Mouse (Mus musculus) heart, embryonic 15.5 days (tissue): ENCODE measurements at regions not wholly inside any gene's neighbourhood (a gene's known extent, or its start where the extent isn't known, plus 50 kb on each side); places are given as distances from the start of the nearest gene placed in this dataset.
A peak's percentile ranks its signal among the peaks of the same experiment; 100 is the strongest.

Source experiments
- ATAC-seq: fragments of 200-750 bp; cut with Nextera tagmentation; replicated peaks from 2 replicates; pipeline ENCODE4 v1.8.0; 2017; ENCODE audit warnings: low read depth, moderate TSS enrichment; ENCODE audit not compliant: insufficient number of reproducible peaks, insufficient read depth, low FRiP score
- H3K27ac ChIP-seq: fragments of 300-500 bp; sonication (generic); 2 replicates; pipeline ENCODE4 v1.5.1; 2015; ENCODE audit warnings: mild to moderate bottlenecking, inconsistent platforms
- H3K27me3 ChIP-seq: fragments of 300-500 bp; sonication (generic); 2 replicates; pipeline ENCODE4 v1.6.1; 2015; ENCODE audit warnings: inconsistent platforms
- H3K36me3 ChIP-seq: fragments of 300-500 bp; sonication (generic); 2 replicates; pipeline ENCODE4 v1.6.1; 2015; ENCODE audit warnings: mild to moderate bottlenecking, inconsistent platforms
- H3K4me1 ChIP-seq: fragments of 300-500 bp; sonication (generic); replicated peaks from 2 replicates; pipeline ENCODE4 v1.6.1; 2015; ENCODE audit warnings: inconsistent platforms
- H3K4me2 ChIP-seq: fragments of 300-500 bp; sonication (generic); 2 replicates; pipeline ENCODE4 v1.6.1; 2015; ENCODE audit warnings: inconsistent platforms, mild to moderate bottlenecking, moderate library complexity
- H3K4me3 ChIP-seq: fragments of 300-500 bp; sonication (generic); 2 replicates; pipeline ENCODE4 v1.5.1; 2015; ENCODE audit warnings: mild to moderate bottlenecking, inconsistent platforms
- H3K9ac ChIP-seq: fragments of 300-500 bp; sonication (generic); 2 replicates; pipeline ENCODE4 v1.6.1; 2015; ENCODE audit warnings: mild to moderate bottlenecking, inconsistent platforms
- H3K9me3 ChIP-seq: fragments of 300-500 bp; sonication (generic); replicated peaks from 2 replicates; pipeline ENCODE4 v1.6.1; 2016; ENCODE audit warnings: inconsistent platforms
- WGBS: fragments of 180-500 bp; shearing (Covaris S2); methylation state at CpG from one replicate; pipeline ENCODE4 v1.1.7; 2015; ENCODE audit warnings: mixed read lengths; 5-methylcytosine and 5-hydroxymethylcytosine counted together

DNA sequence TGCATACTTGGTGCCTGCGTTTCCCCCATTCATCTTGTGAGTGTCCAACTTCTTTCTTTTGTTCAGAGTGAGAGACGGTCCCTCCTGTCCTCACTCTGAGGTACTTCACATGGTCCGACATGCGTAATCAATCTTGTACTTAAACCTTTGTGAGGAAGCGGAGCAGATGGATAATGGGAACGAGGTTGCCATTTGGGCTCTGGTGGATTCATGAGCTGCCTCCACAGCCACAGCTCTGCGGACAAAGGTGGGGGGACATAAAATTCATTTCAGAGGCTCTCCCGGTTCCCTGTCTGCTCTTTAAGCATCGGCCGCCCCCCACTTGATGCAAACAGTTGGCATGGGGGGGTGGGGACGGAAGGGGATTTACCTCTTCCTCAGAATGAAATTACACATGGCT, 454.7 kb downstream of the Sox2 start:
- peaks cover 14% of the 10 kb centered on the region for H3K27me3 ChIP-seq
- H3K4me3 ChIP-seq = no peak overlapping the region
- ATAC-seq = no peak
- no peaks in the 10 kb centered on the region for H3K9me3 ChIP-seq
- no peak overlapping the region for H3K27ac ChIP-seq
- 79% methylated on average over 11 of the region's 11 CpGs for whole genome bisulfite sequencing
- H3K4me2 ChIP-seq = no peak overlapping the region
- H3K9ac ChIP-seq = no peak overlapping the region
- 0 out of 2 replicates have a peak, but pooled peaks cover 2% of the 10 kb centered on the region for H3K4me1 ChIP-seq
- H3K36me3 ChIP-seq = no peaks in the 10 kb centered on the region

- Histone ChIP-seq H3K4me2 (no peak overlapping the region), H3K27ac (no peak overlapping the region), H3K27me3 (peaks cover 14% of the 10 kb centered on the region), H3K4me3 (no peak overlapping the region), H3K36me3 (no peaks in the 10 kb centered on the region), H3K9me3 (no peaks in the 10 kb centered on the region), H3K9ac (no peak overlapping the region), H3K4me1 (0 out of 2 replicates have a peak, but pooled peaks cover 2% of the 10 kb centered on the region)
- ATAC-seq = no peak
- WGBS = 45% methylated on average over 7 of the region's 7 CpGs
These were observed 455.9 kb downstream of the Sox2 start for GRCm38 (mm10) chr3:35106097-35106496.

GRCm38 (mm10) chr3:35133477-35133876, 483.3 kb downstream of the Sox2 start:
- no peak overlapping the region for H3K27ac ChIP-seq
- no peaks in the 10 kb centered on the region for H3K4me1 ChIP-seq
- no peaks in the 10 kb centered on the region for H3K36me3 ChIP-seq
- no peaks in the 10 kb centered on the region for H3K27me3 ChIP-seq
- H3K9ac ChIP-seq = no peak overlapping the region
- H3K9me3 ChIP-seq = no peaks in the 10 kb centered on the region
- 76% methylated on average over 3 of the region's 3 CpGs for WGBS
- no peak for ATAC-seq
- H3K4me2 ChIP-seq = no peak overlapping the region
- no peak overlapping the region for H3K4me3 ChIP-seq

GRCm38 (mm10) chr3:35141500-35142220, 491.5 kb downstream of the Sox2 start:
- no peaks in the 10 kb centered on the region for H3K27me3 ChIP-seq
- H3K27ac ChIP-seq = no peak overlapping the region
- no peak for ATAC-seq

DNA sequence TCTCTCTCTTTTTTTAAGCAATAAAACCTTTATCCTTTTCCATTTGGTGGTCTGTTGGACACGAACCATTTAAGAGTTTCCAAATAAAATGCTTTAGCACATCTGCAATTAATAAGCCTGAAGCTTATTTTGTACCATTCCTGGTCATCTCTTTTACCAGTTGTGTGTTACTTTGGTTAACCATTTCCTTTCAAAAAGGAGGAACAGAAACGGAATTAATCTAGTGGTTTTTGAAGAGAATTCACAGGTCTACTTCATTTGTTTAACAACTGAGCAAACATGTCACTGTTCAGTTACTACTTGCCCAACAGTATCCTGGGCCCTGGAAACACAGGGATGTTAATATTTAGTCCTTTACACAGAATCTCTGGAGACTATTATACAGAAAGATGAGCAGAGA, 492.5 kb downstream of the Sox2 start:
- no peak overlapping the region for H3K9ac ChIP-seq
- ATAC-seq = no peak
- H3K9me3 ChIP-seq = no peaks in the 10 kb centered on the region
- WGBS = 62% methylated on average over 2 of the region's 2 CpGs
- H3K4me3 ChIP-seq = no peak overlapping the region
- no peak overlapping the region for H3K27ac ChIP-seq
- no peaks in the 10 kb centered on the region for H3K4me1 ChIP-seq
- H3K36me3 ChIP-seq = no peaks in the 10 kb centered on the region
- no peak overlapping the region for H3K4me2 ChIP-seq
- H3K27me3 ChIP-seq = no peaks in the 10 kb centered on the region

More at GRCm38 (mm10) chr3:35141500-35142220, 491.5 kb downstream of the Sox2 start:
- no peaks in the 10 kb centered on the region for H3K4me1 ChIP-seq
- H3K36me3 ChIP-seq = no peaks in the 10 kb centered on the region
- H3K9ac ChIP-seq = no peak overlapping the region
- H3K4me3 ChIP-seq = no peak overlapping the region
- no peaks in the 10 kb centered on the region for H3K9me3 ChIP-seq
- H3K4me2 ChIP-seq = no peak overlapping the region
- WGBS = 58% methylated on average over 11 of the region's 11 CpGs

DNA sequence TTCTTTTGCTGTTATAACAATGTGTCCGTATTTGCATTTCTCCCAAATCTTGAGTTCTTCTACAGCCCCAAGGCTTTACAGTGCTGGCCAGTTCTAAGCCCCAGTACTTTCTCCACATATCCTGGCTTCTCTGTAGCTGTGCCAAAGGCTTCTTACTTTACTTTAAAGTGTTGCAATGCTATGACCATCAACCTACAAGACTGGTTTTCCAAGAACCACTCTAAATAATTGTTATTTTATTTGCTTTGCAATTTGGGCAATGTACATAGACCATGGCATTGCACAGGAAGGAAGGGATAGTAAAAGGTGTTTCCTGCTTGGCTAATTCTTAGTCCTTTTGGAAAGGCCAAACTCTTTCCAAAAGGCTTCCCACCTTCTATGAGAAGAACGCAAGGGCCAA, 495.4 kb downstream of the Sox2 start:
- H3K27ac ChIP-seq = no peak overlapping the region
- WGBS = 94% methylated on average over 2 of the region's 2 CpGs
- 0 out of 2 replicates have a peak, but pooled peaks cover 5% of the 10 kb centered on the region for H3K4me1 ChIP-seq
- no peak for ATAC-seq
- H3K4me2 ChIP-seq = no peak overlapping the region
- H3K27me3 ChIP-seq = no peaks in the 10 kb centered on the region
- H3K9ac ChIP-seq = no peak overlapping the region
- H3K36me3 ChIP-seq = no peaks in the 10 kb centered on the region
- no peaks in the 10 kb centered on the region for H3K9me3 ChIP-seq
- H3K4me3 ChIP-seq = no peak overlapping the region

DNA sequence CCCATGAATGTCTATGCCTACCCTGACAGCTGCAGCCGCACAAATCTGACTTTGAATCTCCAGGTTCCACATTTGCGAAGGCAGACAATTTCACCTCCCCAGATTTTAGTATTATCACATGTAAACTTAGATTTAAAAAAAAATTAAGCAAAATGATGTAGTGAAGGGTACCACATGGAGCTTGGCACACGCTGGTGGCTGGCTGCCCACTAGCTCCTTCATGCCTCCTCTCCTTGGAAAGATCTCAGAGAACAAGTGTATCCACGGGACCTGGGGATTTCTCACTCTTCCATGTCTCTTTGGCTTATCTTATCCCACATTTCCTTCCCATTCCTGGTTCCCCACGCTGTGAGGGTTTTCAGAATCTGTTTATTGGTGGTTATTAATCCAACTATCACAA, 496.5 kb downstream of the Sox2 start:
- ATAC-seq = no peak
- H3K9me3 ChIP-seq = no peaks in the 10 kb centered on the region
- H3K4me2 ChIP-seq = no peak overlapping the region
- no peaks in the 10 kb centered on the region for H3K27me3 ChIP-seq
- no peak overlapping the region for H3K4me3 ChIP-seq
- no peaks in the 10 kb centered on the region for H3K36me3 ChIP-seq
- 82% methylated on average over 5 of the region's 5 CpGs for WGBS
- H3K27ac ChIP-seq = no peak overlapping the region
- 0 out of 2 replicates have a peak, but pooled peaks cover 5% of the 10 kb centered on the region for H3K4me1 ChIP-seq
- no peak overlapping the region for H3K9ac ChIP-seq

- Histone ChIP-seq H3K4me2 (peak overlapping the region; percentile 38), H3K27ac (peak overlapping the region; percentile 49), H3K4me3 (no peak overlapping the region), H3K36me3 (no peaks in the 10 kb centered on the region), H3K27me3 (no peaks in the 10 kb centered on the region), H3K4me1 (0 out of 2 replicates have a peak, but pooled peaks cover 5% of the 10 kb centered on the region), H3K9ac (no peak overlapping the region), H3K9me3 (no peaks in the 10 kb centered on the region)
- WGBS = 45% methylated on average over 12 of the region's 12 CpGs
- no peak; the same call in 1 of the 2 replicates for ATAC-seq
These were observed 499.1 kb downstream of the Sox2 start for GRCm38 (mm10) chr3:35149251-35149691.

DNA sequence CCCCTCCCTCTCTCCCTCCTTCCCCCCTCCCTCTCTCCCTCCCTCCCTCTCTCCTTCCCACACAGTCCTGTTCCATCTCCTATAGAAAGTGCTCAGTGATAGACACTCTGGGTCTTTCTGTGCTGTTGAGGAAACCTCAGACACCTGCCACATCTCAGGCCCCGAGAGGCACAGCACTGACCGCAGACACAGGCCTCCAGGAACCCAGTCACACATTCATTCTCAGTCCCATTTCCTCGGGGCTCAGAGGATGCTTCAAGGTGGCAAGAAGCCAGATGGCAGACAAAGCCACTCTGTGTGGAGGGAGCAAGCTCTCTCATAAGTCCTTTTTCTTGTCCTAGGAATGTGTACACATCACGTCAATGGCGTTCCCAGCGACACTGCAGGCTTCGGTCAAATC, 502.0 kb downstream of the Sox2 start:
- Histone ChIP-seq H3K36me3 (no peaks in the 10 kb centered on the region), H3K4me3 (no peak overlapping the region), H3K9me3 (no peaks in the 10 kb centered on the region), H3K27me3 (no peaks in the 10 kb centered on the region; the same call in 1 of the 2 replicates), H3K9ac (no peak overlapping the region), H3K4me1 (0 out of 2 replicates have a peak, but pooled peaks cover 5% of the 10 kb centered on the region), H3K27ac (no peak overlapping the region), H3K4me2 (no peak overlapping the region)
- WGBS = 73% methylated on average over 7 of the region's 7 CpGs
- no peak for ATAC-seq

GRCm38 (mm10) chr3:35154266-35154665, 504.1 kb downstream of the Sox2 start:
- ATAC-seq = no peak
- Histone ChIP-seq H3K9me3 (no peaks in the 10 kb centered on the region), H3K27ac (no peak overlapping the region), H3K4me1 (0 out of 2 replicates have a peak, but pooled peaks cover 3% of the 10 kb centered on the region), H3K4me3 (no peak overlapping the region), H3K27me3 (no peaks in the 10 kb centered on the region; the same call in 1 of the 2 replicates), H3K4me2 (no peak overlapping the region), H3K9ac (no peak overlapping the region), H3K36me3 (no peaks in the 10 kb centered on the region)
- WGBS = 66% methylated on average over 6 of the region's 6 CpGs

GRCm38 (mm10) chr3:35168676-35169075, 518.5 kb downstream of the Sox2 start:
- Histone ChIP-seq H3K9me3 (no peaks in the 10 kb centered on the region), H3K27ac (no peak overlapping the region), H3K9ac (no peak overlapping the region), H3K4me3 (no peak overlapping the region), H3K4me2 (no peak overlapping the region), H3K36me3 (no peaks in the 10 kb centered on the region), H3K4me1 (no peaks in the 10 kb centered on the region), H3K27me3 (no peaks in the 10 kb centered on the region)
- ATAC-seq = no peak
- WGBS = 92% methylated on average over 1 of the region's 1 CpGs
